Mouse (Mus musculus) forebrain, embryonic 11.5 days (tissue): ENCODE measurements around the gene Aacs. TPM values are rescaled to one million over a fixed set of nuclear protein-coding genes. Genes with fewer than 3 reads are reported as not detected.
"Not testable (repeated sequence)": the region's sequence is repeated elsewhere in the genome, so short reads cannot be mapped to it uniquely, and the experiment has no call there.

Experiments used
- ATAC-seq: fragments of 200-750 bp; cut with Nextera tagmentation; replicated peaks from 2 replicates; pipeline ENCODE4 v1.8.0; 2017; ENCODE audit warnings: moderate TSS enrichment; ENCODE audit not compliant: low FRiP score
- DNase-seq: peaks from one replicate; pipeline ENCODE4 v3.0.0-alpha.2; 2017; ENCODE audit warnings: low spot score
- H3K27ac ChIP-seq: fragments of 300-500 bp; sonication (generic); 2 replicates; pipeline ENCODE4 v1.5.1; 2014; ENCODE audit warnings: low read depth, low read length
- H3K27me3 ChIP-seq: fragments of 300-500 bp; sonication (generic); 2 replicates; pipeline ENCODE4 v1.6.1; 2014; ENCODE audit warnings: mild to moderate bottlenecking, low read length, mixed read lengths; ENCODE audit not compliant: control insufficient read depth, insufficient read depth
- H3K36me3 ChIP-seq: fragments of 300-500 bp; sonication (generic); 2 replicates; pipeline ENCODE4 v1.6.1; 2014; ENCODE audit warnings: mild to moderate bottlenecking, low read length, moderate library complexity, mixed read lengths; ENCODE audit not compliant: control insufficient read depth, insufficient read depth
- H3K4me1 ChIP-seq: fragments of 300-500 bp; sonication (generic); replicated peaks from 2 replicates; pipeline ENCODE4 v1.6.1; 2014; ENCODE audit warnings: low read length, mixed read lengths; ENCODE audit not compliant: control insufficient read depth, insufficient read depth
- H3K4me2 ChIP-seq: fragments of 300-500 bp; sonication (generic); 2 replicates; pipeline ENCODE4 v1.6.1; 2014; ENCODE audit warnings: low read depth, mild to moderate bottlenecking, low read length, moderate library complexity, mixed read lengths; ENCODE audit not compliant: severe bottlenecking
- H3K4me3 ChIP-seq: fragments of 300-500 bp; sonication (generic); 2 replicates; pipeline ENCODE4 v1.5.1; 2014; ENCODE audit warnings: low read depth, low read length
- H3K9ac ChIP-seq: fragments of 300-500 bp; sonication (generic); 2 replicates; pipeline ENCODE4 v1.6.1; 2014; ENCODE audit warnings: low read length
- H3K9me3 ChIP-seq: fragments of 300-500 bp; sonication (generic); 2 replicates; pipeline ENCODE4 v1.6.1; 2016; ENCODE audit warnings: low read length, mixed read lengths; ENCODE audit not compliant: control insufficient read depth
- WGBS: fragments of 180-500 bp; shearing (Covaris S2); extraction: QIAGEN DNeasy Blood & Tissue Kit; methylation state at CpG from one replicate; pipeline ENCODE4 v1.1.7; 2014; 5-methylcytosine and 5-hydroxymethylcytosine counted together
- polyA plus RNA-seq: library from polyadenylated mRNA; unstranded; fragments of >200 nt; fragmentation: Nextera tagmentation; extraction: Ambion mirVana; gene quantifications from 2 replicates; pipeline ENCODE4 v1.2.1, GENCODE M21; 2014

Gene Aacs
- polyA plus RNA-seq, 1 experiment from 2014 or later = 55.4 TPM

GRCm38 (mm10) chr5:125488953-125489352 is 13.3 kb downstream of the Aacs start:
- H3K4me3 ChIP-seq, ATAC-seq, DNase-seq, H3K9ac ChIP-seq, H3K9me3 ChIP-seq, H3K4me1 ChIP-seq, H3K4me2 ChIP-seq, H3K36me3 ChIP-seq, H3K27ac ChIP-seq, H3K27me3 ChIP-seq: not testable (repeated sequence)
- WGBS = 94% methylated on average over 5 of the region's 5 CpGs

- H3K4me3 ChIP-seq = no peak overlapping the region
- H3K9me3 ChIP-seq = no peaks in the 10 kb centered on the region
- 90% methylated on average over 10 of the region's 10 CpGs for WGBS
- no peaks in the 10 kb centered on the region for H3K4me1 ChIP-seq
- no peak overlapping the region for H3K4me2 ChIP-seq
- H3K36me3 ChIP-seq = peaks cover 2% of the 10 kb centered on the region; the same call in 1 of the 2 replicates
- H3K9ac ChIP-seq = no peak overlapping the region
- H3K27ac ChIP-seq = no peak overlapping the region
- H3K27me3 ChIP-seq = no peaks in the 10 kb centered on the region
- ATAC-seq (no peak), DNase-seq (no peak)
Measured at GRCm38 (mm10) chr5:125491107-125491506, 15.5 kb downstream of the Aacs start.

- H3K9me3 ChIP-seq = no peaks in the 10 kb centered on the region
- no peak overlapping the region for H3K27ac ChIP-seq
- no peak overlapping the region for H3K4me3 ChIP-seq
- no peak overlapping the region for H3K9ac ChIP-seq
- DNase-seq (no peak), ATAC-seq (no peak)
- H3K4me1 ChIP-seq = no peaks in the 10 kb centered on the region
- no peak overlapping the region for H3K4me2 ChIP-seq
- H3K36me3 ChIP-seq = peaks cover 2% of the 10 kb centered on the region; the same call in 1 of the 2 replicates
- WGBS = 63% methylated on average over 17 of the region's 17 CpGs
- no peaks in the 10 kb centered on the region for H3K27me3 ChIP-seq
Measured at GRCm38 (mm10) chr5:125492379-125493092, 16.9 kb downstream of the Aacs start.

- no peaks in the 10 kb centered on the region for H3K9me3 ChIP-seq
- H3K4me2 ChIP-seq = no peak overlapping the region
- no peak overlapping the region for H3K4me3 ChIP-seq
- no peak overlapping the region for H3K27ac ChIP-seq
- no peaks in the 10 kb centered on the region for H3K27me3 ChIP-seq
- H3K36me3 ChIP-seq = peaks cover 2% of the 10 kb centered on the region; the same call in 1 of the 2 replicates
- ATAC-seq = no peak
- H3K9ac ChIP-seq = no peak overlapping the region
- no peaks in the 10 kb centered on the region for H3K4me1 ChIP-seq
- 60% methylated on average over 5 of the region's 5 CpGs for WGBS
- DNase-seq = no peak
Measured at GRCm38 (mm10) chr5:125493093-125493423, 17.4 kb downstream of the Aacs start.

- no peak overlapping the region for H3K4me2 ChIP-seq
- no peak overlapping the region for H3K9ac ChIP-seq
- no peaks in the 10 kb centered on the region for H3K27me3 ChIP-seq
- H3K4me1 ChIP-seq = no peaks in the 10 kb centered on the region
- no peak overlapping the region for H3K4me3 ChIP-seq
- no peak overlapping the region for H3K27ac ChIP-seq
- no peaks in the 10 kb centered on the region for H3K9me3 ChIP-seq
- ATAC-seq (no peak), DNase-seq (no peak)
- WGBS = 93% methylated on average over 10 of the region's 10 CpGs
- peaks cover 2% of the 10 kb centered on the region; the same call in 1 of the 2 replicates for H3K36me3 ChIP-seq
Measured at GRCm38 (mm10) chr5:125495655-125496054, 20.0 kb downstream of the Aacs start.

- peak; percentile 64; the same call in 1 of the 2 replicates for ATAC-seq
- Histone ChIP-seq H3K9ac (no peak overlapping the region), H3K4me3 (no peak overlapping the region), H3K4me2 (no peak overlapping the region), H3K27ac (no peak overlapping the region), H3K27me3 (no peaks in the 10 kb centered on the region), H3K36me3 (peaks cover 2% of the 10 kb centered on the region; the same call in 1 of the 2 replicates), H3K9me3 (no peaks in the 10 kb centered on the region), H3K4me1 (no peaks in the 10 kb centered on the region)
- 67% methylated on average over 12 of the region's 12 CpGs for WGBS
- DNase-seq = peak; percentile 81
Measured at GRCm38 (mm10) chr5:125497821-125498600, 22.4 kb downstream of the Aacs start.

- ATAC-seq (no peak), DNase-seq (no peak)
- H3K4me1 ChIP-seq = no peaks in the 10 kb centered on the region
- no peaks in the 10 kb centered on the region; the same call in 1 of the 2 replicates for H3K36me3 ChIP-seq
- no peak overlapping the region for H3K27ac ChIP-seq
- 93% methylated on average over 6 of the region's 6 CpGs for WGBS
- no peak overlapping the region for H3K9ac ChIP-seq
- no peaks in the 10 kb centered on the region for H3K9me3 ChIP-seq
- no peaks in the 10 kb centered on the region for H3K27me3 ChIP-seq
- no peak overlapping the region for H3K4me2 ChIP-seq
- no peak overlapping the region for H3K4me3 ChIP-seq
Measured at GRCm38 (mm10) chr5:125501505-125501904, 25.9 kb downstream of the Aacs start.

- no peak overlapping the region for H3K4me3 ChIP-seq
- no peaks in the 10 kb centered on the region for H3K9me3 ChIP-seq
- 35% methylated on average over 3 of the region's 3 CpGs for WGBS
- H3K4me2 ChIP-seq = no peak overlapping the region
- no peaks in the 10 kb centered on the region; the same call in 1 of the 2 replicates for H3K36me3 ChIP-seq
- H3K27me3 ChIP-seq = no peaks in the 10 kb centered on the region
- DNase-seq (no peak), ATAC-seq (no peak)
- no peak overlapping the region for H3K27ac ChIP-seq
- H3K4me1 ChIP-seq = no peaks in the 10 kb centered on the region
- H3K9ac ChIP-seq = no peak overlapping the region
Measured at GRCm38 (mm10) chr5:125502186-125502585, 26.6 kb downstream of the Aacs start.
